Mouse (Mus musculus) kidney, adult 11 months (tissue): ENCODE results near the gene Lrrn4cl.
"Not testable (repeated sequence)": the region's sequence is repeated elsewhere in the genome, so short reads cannot be mapped to it uniquely, and the experiment has no call there.

Experiments
- DNase-seq: peaks from one replicate; pipeline ENCODE4 v3.0.0; 2022

Lrrn4cl gene

DNA sequence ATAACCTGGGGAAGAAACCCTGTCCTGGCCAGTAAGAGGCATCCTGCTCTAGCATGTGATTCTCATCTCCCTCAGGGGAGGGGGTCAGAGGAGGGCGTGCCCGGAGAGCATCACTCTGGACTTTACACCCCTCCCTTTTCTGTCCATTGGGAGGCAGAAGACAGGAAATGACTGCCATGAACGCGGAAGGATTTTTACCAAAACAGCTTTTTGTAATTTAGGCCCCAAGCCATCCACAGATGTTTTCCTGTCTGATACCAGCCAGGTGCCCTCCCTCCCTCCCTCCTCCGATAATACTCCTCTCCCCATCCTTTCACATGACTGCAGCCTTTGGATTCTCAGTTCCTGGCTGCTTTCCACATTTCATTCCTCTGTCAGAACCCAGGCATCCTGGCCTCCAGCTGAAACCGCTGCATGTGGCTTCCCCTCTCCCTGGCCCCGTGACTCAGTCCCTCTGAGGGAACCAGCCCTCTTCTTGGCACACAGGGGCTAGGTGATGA lies at the start of gene Lrrn4cl:
Lrrn4cl (plus strand) TSS at position 367 of the 500 bp plus-strand sequence.
- DNase-seq = no peak

DNA sequence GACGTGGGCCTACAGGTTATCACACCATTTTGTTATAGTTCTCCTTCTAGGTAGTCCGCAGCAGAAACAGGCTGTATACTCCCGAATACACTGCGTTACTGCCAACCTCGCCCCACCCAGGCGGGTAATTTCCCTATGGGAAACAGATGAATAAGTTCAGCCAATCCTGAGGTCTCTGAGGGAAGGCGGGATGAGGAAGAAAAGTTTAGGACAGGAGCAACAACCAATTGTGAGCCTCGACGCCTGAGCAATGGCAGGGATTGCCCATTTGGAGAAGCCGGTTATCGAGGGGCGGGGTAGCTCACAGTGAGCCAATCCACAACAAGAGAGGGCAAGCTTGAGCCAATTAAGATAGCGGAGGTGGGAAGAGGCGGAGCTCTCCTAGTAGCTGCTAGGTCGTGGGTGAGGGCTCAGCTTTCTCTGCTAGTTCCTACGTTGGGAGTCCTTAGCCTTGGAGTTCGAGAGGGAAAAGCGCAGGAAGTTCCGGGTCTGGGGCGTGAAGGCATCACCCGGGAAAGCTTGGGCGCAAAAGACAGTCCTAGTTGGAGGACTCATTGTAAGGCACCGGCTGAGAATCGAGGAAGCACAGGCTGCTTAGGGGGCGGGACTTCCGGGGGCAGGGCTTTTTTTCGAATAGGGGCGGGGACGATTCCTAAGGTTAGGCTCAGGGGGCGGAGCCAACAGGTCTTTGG lies 48.3 kb upstream of the Lrrn4cl start, which contains the start of gene Zbtb3:
Zbtb3 (plus strand) TSS at position 426 of the 692 bp plus-strand sequence.
- peak; percentile 98 for DNase-seq

DNA sequence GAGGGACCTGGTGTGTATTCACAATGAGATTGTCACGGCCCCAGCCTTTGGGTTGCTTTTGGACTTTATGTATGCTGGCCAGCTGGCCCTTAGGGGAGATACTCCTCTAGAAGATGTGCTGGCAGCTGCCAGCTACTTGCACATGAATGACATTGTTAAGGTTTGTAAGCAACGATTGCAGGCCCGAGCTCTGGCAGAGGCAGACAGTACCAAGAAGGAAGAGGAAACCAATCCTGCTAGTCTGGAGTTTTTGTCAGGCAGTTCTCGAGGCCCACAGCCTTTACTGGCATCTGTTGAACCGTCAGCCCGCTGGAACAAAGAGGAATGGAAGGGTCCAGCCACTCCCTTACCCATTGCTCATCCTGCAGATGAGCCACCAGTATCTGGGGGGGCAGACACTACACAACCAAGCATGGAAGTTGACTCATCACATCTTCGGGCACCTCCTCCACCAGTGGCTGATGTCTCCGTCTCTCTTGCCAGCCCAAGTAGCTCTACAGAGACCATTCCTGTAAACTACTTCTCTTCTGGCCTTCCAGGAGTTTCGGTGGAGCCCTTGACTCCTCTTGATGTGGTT lies 47.3 kb upstream of the Lrrn4cl start:
- DNase-seq = no peak

DNA sequence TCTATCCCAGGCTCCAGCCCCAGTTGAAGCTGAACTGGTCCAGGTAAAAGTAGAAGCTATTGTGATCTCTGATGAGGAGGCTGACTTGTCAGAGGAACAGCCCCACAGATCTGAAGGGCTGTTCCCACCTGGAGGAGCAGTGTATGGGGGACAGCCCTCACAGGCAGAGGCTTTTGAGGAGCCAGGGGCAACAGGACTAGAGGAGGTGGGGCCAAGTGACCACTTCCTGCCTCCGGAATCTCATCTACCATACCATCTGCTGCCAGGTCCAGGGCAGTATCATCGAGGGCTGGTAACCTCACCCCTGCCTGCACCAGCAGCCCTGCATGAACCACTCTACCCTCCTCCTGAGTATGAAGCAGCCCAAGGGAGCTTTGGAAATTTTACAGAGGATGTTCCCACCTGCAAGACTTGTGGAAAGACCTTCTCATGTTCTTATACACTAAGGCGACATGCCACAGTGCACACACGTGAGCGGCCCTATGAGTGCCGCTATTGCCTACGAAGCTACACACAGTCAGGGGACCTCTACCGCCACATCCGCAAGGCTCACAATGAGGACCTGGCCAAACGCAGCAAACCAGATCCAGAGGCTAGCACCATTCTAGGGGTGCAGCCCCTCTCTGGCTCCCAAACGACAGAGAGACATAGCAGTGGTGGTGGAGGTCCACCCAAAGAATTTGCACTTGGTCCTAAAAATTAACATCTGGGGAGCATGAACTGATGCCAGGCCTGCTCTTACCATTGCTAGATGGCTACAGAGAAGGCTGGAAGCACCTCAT lies 46.5 kb upstream of the Lrrn4cl start:
- no peak for DNase-seq

DNA sequence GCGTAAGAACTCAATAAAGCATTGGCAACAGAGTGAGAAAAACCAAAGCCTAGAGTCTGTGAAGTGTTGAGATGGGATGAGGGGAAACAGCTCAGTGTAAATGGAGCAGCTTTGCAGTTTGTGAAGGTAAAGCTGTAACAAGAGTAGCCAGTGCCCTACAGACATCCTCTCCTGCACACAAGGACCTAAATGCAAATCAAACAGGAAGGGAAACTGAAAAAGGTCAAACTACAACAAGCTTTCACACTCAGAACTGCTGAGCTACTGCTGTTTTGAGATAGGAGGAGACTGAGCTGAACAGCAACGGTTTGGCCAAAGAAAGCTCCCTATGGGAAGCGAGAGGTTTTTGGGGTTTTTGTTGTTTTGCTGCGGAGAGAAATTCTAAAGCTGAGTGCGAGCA lies 43.8 kb upstream of the Lrrn4cl start:
- no peak for DNase-seq

DNA sequence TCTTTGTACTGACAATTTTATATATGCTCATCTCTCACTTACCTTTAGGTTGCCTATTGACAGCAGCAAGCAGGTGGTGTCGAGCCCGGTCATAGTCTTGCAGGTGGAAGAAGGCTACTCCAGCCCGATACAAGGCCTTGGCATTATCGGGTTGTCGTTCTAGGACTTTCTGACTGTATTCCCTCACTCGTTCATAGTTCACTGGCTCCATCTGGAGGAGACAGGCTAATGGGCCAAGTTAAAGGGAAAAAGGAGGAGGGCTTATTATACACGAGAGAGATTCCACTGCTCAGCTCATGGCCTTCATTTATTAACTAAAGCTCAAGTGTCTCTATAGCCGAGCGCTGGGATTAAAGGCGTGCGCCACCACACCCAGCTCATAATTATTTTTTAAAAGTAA lies 34.8 kb upstream of the Lrrn4cl start:
- peak; percentile 48 for DNase-seq

DNA sequence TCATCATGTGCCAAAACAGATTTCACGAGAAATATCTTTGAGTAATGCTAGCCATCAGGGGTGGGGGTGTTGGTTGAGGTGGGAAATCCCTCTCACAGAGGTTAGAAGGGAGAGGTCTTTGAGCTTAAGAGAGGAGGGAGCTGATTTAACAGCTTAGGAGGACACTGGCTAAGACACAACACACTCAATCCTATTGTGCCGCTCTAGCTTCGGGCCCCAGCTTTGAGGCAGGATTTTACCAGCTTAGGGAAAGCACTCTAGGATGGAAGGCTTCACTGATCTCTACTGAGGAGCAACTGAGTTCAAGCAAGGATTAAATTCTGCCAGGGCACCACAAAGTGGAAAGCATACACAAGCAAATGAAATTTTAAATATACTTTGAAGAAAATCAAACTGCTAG lies 33.6 kb upstream of the Lrrn4cl start:
- DNase-seq = no peak

DNA sequence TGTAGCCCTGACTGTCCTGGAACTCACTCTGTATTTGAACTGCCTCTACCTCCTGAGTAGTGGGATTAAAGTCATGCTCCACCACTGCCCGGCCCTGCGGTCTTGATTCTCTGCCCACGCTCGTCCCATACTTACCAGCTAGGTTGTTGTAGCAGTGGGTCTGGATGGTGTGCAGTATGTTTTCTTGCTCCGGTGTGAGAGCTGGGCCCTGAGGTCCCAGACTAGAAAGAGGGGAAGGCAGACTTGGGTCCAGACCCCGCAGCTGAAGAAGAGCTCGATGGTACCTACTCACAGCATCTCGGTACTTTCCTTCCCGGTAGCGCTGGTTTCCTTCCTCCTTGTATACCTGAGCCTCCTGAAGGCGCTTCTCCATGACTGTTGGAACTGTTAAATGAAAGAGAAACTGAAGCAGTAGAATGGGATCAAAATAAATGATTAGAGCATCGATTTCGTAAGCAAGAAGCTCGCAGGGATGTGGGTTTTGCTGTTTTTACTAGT lies 32.2 kb upstream of the Lrrn4cl start:
- DNase-seq = no peak

DNA sequence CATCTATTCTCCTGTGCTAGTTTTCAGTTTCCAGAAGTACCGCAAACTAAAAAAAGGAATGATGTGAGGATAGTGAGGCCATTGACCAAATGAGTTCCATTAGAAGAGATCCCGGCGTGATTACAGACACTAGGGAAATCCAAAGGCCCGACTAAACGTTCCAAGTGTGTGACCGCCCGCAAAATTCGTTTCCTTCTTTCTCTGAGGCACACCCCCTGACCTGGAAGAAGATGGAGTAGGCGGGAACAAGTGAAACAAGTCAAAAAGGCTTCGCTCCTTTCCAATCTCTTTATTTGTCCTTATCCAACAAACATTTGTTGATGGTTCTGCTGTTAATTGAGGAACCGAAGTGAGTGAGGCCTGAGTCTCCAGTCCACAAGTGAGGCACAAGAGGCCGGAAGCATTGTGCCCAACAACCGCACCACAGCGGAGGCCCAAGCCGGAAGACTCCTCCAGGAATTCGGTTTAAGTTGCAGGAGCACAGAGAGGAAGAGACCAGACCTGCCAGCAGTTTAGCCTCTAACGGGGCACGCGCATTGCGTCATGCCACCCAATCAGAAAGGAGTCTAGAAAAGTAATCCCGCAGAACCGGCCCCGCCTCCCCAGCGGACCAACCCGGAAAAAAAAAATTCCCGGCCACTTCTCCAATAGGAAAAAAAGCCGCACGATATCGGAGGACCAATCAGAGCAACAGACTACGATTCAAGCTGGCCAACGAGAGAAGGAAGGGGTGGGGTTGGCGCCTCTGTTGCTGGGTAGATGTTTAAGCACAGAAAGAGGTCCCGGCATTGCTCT lies 31.6 kb upstream of the Lrrn4cl start, which contains the start of gene Ttc9c:
Ttc9c (minus strand) TSS at position 533 of the 795 bp plus-strand sequence.
- DNase-seq = peak; percentile 99

DNA sequence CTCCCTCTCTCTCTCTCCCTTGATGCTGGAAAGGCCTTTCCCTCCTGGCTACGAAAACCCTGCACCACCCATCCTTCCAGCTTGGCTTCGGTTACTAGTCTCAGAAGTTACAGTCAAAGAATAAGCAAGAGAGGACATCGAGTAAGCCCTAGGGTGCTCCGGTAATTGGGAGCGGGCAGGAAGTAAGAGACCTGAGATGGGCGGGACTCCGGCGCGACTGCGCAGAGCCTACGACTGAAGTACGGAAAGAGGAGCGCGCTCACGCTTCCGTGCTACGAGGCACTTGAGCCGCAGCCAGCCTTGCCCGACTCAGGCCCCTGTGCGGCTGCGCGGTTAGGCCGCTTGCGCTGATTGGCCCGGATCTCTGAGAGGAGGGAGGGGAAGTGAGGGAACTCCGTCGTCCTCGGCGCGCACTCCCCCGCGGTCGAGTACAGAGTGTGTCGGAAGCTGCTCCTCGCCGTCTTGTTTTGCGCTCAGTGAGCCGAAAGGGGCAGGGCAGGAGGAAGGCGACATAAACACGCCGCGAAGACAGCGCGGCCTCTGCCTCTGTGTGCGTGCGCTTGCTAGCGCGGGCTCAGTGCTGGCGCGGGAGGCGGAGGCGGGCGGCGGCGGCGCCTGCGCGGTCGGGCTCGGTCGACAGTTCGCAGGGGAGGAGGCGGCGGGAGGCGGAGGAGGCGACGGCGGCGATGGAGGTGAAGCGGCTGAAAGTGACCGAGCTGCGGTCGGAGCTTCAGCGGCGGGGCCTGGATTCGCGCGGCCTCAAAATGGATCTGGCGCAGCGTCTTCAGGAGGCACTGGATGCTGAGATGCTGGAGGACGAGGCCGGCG lies 30.8 kb upstream of the Lrrn4cl start, which contains the start of gene Hnrnpul2:
Hnrnpul2 (plus strand) TSS at position 415 of the 828 bp plus-strand sequence.
- peak; percentile 99 for DNase-seq

DNA sequence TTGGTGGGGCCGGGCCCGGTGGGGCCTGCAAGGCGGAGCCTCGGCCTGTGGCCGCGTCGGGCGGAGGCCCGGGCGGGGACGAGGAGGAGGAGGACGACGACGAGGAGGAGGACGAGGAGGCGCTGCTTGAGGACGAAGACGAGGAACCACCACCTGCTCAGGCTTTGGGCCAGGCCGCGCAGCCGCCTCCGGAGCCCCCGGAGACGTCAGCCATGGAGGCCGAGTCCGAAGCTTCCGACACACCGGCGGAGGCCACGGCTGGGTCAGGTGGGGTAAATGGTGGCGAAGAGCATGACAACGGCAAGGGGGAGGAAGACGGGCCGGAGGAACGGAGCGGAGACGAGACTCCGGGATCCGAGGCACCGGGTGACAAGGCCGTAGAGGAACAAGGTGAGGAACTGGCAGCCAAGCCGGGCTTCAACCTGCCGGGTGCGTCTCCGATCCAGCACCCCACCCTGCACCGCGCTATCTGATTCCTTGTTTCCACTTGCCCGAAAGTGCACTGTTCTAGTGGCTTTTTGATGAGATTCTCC lies 30.1 kb upstream of the Lrrn4cl start:
- peak; percentile 43 for DNase-seq

DNA sequence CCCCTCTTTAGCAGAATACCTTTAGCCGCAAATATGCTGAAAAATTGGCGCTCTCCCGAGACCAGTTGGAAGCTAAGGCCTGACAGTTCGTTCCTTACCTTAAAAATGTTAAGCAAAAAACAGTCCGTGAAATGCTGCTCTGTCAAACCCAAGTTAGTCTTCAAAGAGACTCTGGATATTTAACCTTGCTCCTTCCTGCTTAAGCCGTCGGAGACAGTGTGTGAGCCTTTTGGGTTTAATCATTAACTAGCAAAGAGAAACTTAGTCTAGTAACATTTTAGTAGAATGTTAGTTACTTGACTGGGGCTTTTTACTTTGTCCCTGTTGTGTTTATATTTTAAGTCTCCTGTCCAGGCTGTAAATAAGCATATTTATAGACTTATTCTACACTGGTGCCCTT lies 29.4 kb upstream of the Lrrn4cl start:
- peak; percentile 54 for DNase-seq

DNA sequence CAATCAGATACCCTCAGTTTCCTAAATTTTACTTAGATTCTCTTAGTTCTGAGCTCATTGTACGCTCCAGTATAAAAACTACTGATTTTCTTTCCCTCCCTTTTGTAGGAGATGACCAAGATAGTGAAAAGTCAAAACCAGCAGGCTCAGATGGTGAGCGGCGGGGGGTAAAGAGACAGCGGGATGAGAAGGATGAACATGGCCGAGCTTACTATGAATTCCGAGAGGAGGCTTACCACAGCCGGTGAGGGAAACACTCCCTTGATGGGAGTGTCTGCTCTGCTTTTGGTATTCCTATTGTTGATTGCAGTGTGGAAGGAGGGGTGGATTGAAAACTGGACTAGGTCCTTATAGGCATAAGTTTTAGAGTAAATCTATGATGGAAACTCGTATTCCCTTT lies 27.9 kb upstream of the Lrrn4cl start:
- DNase-seq = no peak

DNA sequence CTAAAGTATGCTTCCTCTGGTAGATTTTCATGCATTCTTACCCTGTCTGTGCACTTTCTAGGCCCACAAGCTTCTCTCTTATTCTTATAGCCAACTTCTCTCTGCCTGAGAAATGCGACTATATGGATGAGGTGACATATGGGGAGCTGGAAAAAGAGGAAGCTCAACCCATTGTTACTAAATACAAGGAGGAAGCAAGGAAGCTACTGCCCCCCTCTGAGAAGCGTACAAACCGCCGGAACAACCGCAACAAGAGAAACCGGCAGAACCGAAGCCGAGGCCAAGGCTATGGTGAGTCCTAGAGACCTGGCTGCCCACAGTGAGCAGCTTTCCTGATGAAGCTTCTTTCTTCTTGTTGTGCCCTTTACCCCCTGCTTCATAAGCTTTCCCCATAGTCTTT lies 20.9 kb upstream of the Lrrn4cl start, which contains the start of gene AC129217.1:
AC129217.1 (plus strand) TSS at position 114 of the 400 bp plus-strand sequence.
- no peak for DNase-seq

DNA sequence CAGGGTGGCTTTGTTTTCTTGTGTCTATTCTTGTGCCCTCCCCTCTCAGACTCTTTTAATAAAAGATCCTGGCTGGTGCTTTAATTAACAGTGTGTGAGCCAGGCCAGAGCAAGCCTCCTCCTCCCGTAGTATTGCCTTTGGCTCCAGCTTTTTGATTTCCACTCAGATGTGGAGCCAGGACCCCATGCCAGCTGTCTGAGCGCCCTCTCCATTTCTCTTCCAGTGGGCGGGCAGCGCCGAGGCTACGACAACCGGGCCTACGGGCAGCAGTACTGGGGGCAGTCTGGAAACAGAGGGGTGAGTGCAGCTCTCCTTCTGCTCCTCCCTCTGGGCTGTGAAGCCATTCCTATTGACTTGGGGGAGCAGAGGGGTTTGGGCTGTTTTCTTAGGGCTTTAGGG lies 19.9 kb upstream of the Lrrn4cl start:
- no peak for DNase-seq

DNA sequence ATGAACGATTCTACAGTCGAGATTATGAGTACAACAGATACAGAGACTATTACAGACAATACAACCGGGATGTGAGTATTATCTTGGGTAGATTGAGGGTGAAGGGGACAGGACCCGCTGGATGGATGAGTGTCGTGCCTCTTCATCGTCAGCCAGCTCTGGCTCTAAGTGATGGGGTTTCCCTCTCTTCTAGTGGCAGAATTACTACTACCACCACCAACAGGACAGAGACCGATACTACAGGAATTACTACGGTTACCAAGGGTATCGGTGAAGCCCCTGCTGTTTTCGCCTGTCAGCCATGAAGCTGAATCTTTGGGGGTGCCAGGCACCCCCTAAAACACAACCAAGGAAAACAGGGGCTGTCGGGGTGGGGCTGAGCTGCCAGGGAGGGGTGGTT lies 19.3 kb upstream of the Lrrn4cl start:
- no peak for DNase-seq

DNA sequence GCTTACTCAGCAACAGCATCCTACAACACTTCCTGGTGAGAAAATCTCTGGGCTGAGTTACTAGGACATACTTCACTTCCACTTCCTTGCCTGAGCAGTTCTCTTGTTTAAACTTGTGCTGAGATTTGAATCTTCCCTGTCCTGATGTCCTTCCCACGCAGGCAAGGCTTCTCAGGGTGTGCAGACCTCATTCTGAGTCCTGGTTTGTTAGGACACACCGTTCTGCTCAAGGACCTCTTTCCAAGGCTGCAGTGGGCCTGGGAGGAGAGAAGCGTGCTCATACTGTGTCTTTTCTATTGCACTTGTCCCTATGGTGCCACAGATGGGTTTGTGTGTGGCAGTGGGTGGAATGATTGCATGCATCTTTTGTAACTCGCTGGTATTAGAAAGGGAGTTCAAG lies 17.6 kb upstream of the Lrrn4cl start:
- no peak for DNase-seq

DNA sequence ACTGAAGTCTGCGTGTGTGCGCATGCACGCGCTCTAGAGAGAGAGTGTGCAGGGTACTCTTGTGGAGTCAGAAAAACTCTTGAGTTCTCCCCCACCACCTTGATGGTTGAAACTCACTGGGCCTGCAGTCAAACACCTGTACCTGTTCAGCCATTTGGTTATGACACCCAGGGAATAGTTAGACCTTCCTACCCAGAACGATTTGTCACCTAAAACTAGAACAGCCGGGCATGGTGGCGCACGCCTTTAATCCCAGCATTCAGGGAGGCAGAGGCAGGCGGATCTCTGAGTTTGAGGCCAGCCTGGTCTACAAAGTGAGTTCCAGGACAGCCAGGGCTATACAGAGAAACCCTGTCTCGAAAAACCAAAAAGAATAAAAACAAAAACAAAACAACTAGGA lies 14.2 kb upstream of the Lrrn4cl start:
- DNase-seq = not testable (repeated sequence)

DNA sequence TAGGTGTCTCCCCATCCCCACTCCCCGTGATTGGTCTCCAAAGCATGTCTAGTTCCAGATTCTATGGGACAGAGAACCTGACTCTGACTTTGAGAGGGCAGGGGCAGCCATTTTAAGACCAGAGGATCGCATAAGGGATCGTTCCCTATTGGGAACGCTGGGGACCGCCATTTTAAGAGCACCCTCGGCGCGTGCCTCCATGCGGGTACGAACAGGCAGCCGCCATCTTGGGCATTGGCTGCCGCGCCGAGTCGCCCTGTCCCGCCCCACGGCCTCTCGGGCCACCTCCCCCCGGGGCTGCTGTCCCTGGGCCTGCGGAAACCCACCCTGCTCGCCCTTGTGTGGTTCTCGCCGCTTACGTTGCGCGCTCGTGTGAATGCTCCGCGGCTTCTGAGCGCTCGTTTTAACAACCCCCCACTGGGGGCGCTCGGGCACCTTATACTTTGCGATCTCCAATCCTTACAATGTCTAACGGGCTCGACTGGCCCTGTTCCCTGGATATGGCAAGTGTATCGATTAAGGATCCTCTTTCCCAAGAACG lies 13.2 kb upstream of the Lrrn4cl start, which contains the start of gene Bscl2:
Bscl2 (plus strand) TSS at position 217 of the 541 bp plus-strand sequence.
- DNase-seq = peak; percentile 88

DNA sequence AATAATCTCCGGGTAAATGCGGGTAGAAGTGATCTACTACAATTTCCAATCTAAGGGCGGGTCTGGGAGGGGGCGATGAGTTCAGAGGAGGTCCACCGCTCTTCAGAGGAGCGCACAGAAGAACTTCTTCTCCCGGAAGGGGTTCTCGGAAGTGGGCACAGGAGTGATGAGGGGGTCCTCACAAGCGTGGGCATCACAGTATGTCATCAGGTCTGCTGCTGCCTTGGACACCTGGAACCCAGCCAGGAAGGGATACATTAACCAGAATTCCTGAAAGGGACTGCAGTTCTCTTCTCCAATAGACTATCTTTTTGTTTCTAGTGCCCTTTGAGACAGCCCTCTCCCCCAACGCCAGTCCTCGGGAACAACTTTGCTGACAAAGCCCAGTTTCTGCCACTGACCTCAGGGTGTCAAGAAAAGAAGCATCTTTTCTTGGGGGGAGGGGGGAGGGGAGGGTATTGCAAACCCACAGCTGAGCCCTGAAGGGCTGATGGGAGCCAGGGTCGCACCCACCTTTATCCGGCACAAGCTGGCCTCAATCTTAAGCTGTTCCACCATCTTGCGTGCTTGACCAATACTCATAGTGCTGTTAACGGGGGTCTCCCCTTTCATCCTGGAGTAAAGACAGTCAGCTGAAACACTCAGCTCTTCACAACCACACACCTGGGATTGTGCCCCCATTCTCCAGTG lies 12.4 kb upstream of the Lrrn4cl start:
- DNase-seq = peak; percentile 68
